Mouse (Mus musculus): ENCODE measurements around the gene Pltp. TPM values are rescaled to one million over a fixed set of nuclear protein-coding genes. Genes with fewer than 3 reads are reported as not detected.
A peak's percentile ranks its signal among the peaks of the same experiment; 100 is the strongest.
"Not testable (repeated sequence)": the region's sequence is repeated elsewhere in the genome, so short reads cannot be mapped to it uniquely, and the experiment has no call there.

The Pltp gene
- polyA plus RNA-seq, 1 experiment from 2014 or later: 8.4 TPM

- H3K27me3 ChIP-seq (replicated peaks); H3K9me3 ChIP-seq (replicated peaks); H3K27ac ChIP-seq; H3K9ac ChIP-seq; H3K4me2 ChIP-seq; ATAC-seq; H3K4me3 ChIP-seq: not testable (repeated sequence)
- peaks cover 14% of the 10 kb centered on the region for H3K4me1 ChIP-seq
- WGBS (ENCODE audit: insufficient replicate concordance): 73% methylated on average over 6 of the region's 6 CpGs
- peaks cover 88% of the 10 kb centered on the region for H3K36me3 ChIP-seq
These were observed 59.0 kb downstream of the Pltp start for GRCm38 (mm10) chr2:164798554-164798953.

- no peaks in the 10 kb centered on the region for H3K27me3 ChIP-seq (replicated peaks)
- H3K4me3 ChIP-seq: no peak overlapping the region
- H3K27ac ChIP-seq: no peak overlapping the region
- whole genome bisulfite sequencing (ENCODE audit: insufficient replicate concordance): 78% methylated on average over 4 of the region's 4 CpGs
- ATAC-seq: no peak
- no peaks in the 10 kb centered on the region for H3K9me3 ChIP-seq (replicated peaks)
- no peak overlapping the region for H3K4me2 ChIP-seq
- H3K36me3 ChIP-seq: peaks cover 93% of the 10 kb centered on the region
- no peak overlapping the region for H3K9ac ChIP-seq
- H3K4me1 ChIP-seq: peaks cover 10% of the 10 kb centered on the region; the same call in 1 of the 2 replicates
These were observed 61.6 kb downstream of the Pltp start for GRCm38 (mm10) chr2:164795868-164796267.

GRCm38 (mm10) chr2:164794293-164794692 lies 63.2 kb downstream of the Pltp start:
- H3K27ac ChIP-seq: no peak overlapping the region
- H3K4me2 ChIP-seq: no peak overlapping the region
- peaks cover 18% of the 10 kb centered on the region for H3K4me1 ChIP-seq
- H3K9ac ChIP-seq: no peak overlapping the region
- WGBS (ENCODE audit: insufficient replicate concordance): 31% methylated on average over 5 of the region's 5 CpGs
- no peak overlapping the region for H3K4me3 ChIP-seq
- H3K36me3 ChIP-seq: peaks cover 92% of the 10 kb centered on the region
- no peaks in the 10 kb centered on the region for H3K9me3 ChIP-seq (replicated peaks)
- no peaks in the 10 kb centered on the region for H3K27me3 ChIP-seq (replicated peaks)
- peak; percentile 70; the same call in 1 of the 2 replicates for ATAC-seq

GRCm38 (mm10) chr2:164793772-164794171 lies 63.7 kb downstream of the Pltp start:
- H3K9ac ChIP-seq: no peak overlapping the region
- H3K27ac ChIP-seq: peak overlapping the region; percentile 4; the same call in 1 of the 2 replicates
- no peaks in the 10 kb centered on the region for H3K27me3 ChIP-seq (replicated peaks)
- 80% methylated on average over 2 of the region's 2 CpGs for WGBS (ENCODE audit: insufficient replicate concordance)
- no peaks in the 10 kb centered on the region for H3K9me3 ChIP-seq (replicated peaks)
- ATAC-seq: no peak
- no peak overlapping the region for H3K4me2 ChIP-seq
- H3K4me3 ChIP-seq: no peak overlapping the region
- H3K36me3 ChIP-seq: peaks cover 90% of the 10 kb centered on the region
- H3K4me1 ChIP-seq: peaks cover 21% of the 10 kb centered on the region

GRCm38 (mm10) chr2:164793236-164793635 lies 64.3 kb downstream of the Pltp start:
- 89% methylated on average over 3 of the region's 3 CpGs for WGBS (ENCODE audit: insufficient replicate concordance)
- peaks cover 26% of the 10 kb centered on the region for H3K4me1 ChIP-seq
- no peak overlapping the region for H3K4me2 ChIP-seq
- peaks cover 90% of the 10 kb centered on the region for H3K36me3 ChIP-seq
- no peak overlapping the region for H3K4me3 ChIP-seq
- no peaks in the 10 kb centered on the region for H3K27me3 ChIP-seq (replicated peaks)
- H3K27ac ChIP-seq: 0 out of 2 replicates have a peak overlapping the region, but pooled peaks have one; percentile 4
- H3K9ac ChIP-seq: no peak overlapping the region
- peak; percentile 24; the same call in 1 of the 2 replicates for ATAC-seq
- H3K9me3 ChIP-seq (replicated peaks): no peaks in the 10 kb centered on the region

- Histone ChIP-seq H3K27ac (no peak overlapping the region), H3K27me3 (replicated peaks) (no peaks in the 10 kb centered on the region), H3K4me3 (no peak overlapping the region), H3K9me3 (replicated peaks) (no peaks in the 10 kb centered on the region), H3K9ac (no peak overlapping the region), H3K4me2 (no peak overlapping the region), H3K36me3 (peaks cover 85% of the 10 kb centered on the region), H3K4me1 (peaks cover 32% of the 10 kb centered on the region)
- WGBS (ENCODE audit: insufficient replicate concordance): 85% methylated on average over 12 of the region's 12 CpGs
- no peak for ATAC-seq
These were observed 64.9 kb downstream of the Pltp start for GRCm38 (mm10) chr2:164792400-164793190.

- Histone ChIP-seq H3K27ac (peak overlapping the region; percentile 9; the same call in 1 of the 2 replicates), H3K27me3 (replicated peaks) (peaks cover 4% of the 10 kb centered on the region), H3K9me3 (replicated peaks) (no peaks in the 10 kb centered on the region), H3K4me1 (peaks cover 39% of the 10 kb centered on the region), H3K4me2 (no peak overlapping the region), H3K9ac (no peak overlapping the region), H3K4me3 (no peak overlapping the region), H3K36me3 (peaks cover 79% of the 10 kb centered on the region)
- WGBS (ENCODE audit: insufficient replicate concordance): 90% methylated on average over 18 of the region's 18 CpGs
- no peak for ATAC-seq
These were observed 65.7 kb downstream of the Pltp start for GRCm38 (mm10) chr2:164791841-164792261.

- peaks cover 18% of the 10 kb centered on the region for H3K27me3 ChIP-seq (replicated peaks)
- H3K4me3 ChIP-seq: no peak overlapping the region
- H3K4me2 ChIP-seq: no peak overlapping the region
- no peaks in the 10 kb centered on the region for H3K9me3 ChIP-seq (replicated peaks)
- WGBS (ENCODE audit: insufficient replicate concordance): 78% methylated on average over 4 of the region's 4 CpGs
- H3K9ac ChIP-seq: no peak overlapping the region
- peaks cover 65% of the 10 kb centered on the region for H3K36me3 ChIP-seq
- peaks cover 53% of the 10 kb centered on the region for H3K4me1 ChIP-seq
- no peak for ATAC-seq
- no peak overlapping the region; the same call in 1 of the 2 replicates for H3K27ac ChIP-seq
These were observed 67.1 kb downstream of the Pltp start for GRCm38 (mm10) chr2:164790451-164790850.

Other genes with a start within 250 kb of the Pltp start
- not detected in 2 replicates for gene Wfdc6b, start 244.2 kb downstream of the Pltp start, polyA plus RNA-seq (2016; fragmentation: Nextera tagmentation; extraction: Ambion mirVana)
- not detected in 2 replicates for gene Wfdc8, start 244.1 kb downstream of the Pltp start, polyA plus RNA-seq (2016; fragmentation: Nextera tagmentation; extraction: Ambion mirVana)
- not detected in 2 replicates for gene Wfdc16, start 218.9 kb downstream of the Pltp start, polyA plus RNA-seq (2016; fragmentation: Nextera tagmentation; extraction: Ambion mirVana)
- gene Wfdc10, start 201.7 kb downstream of the Pltp start, polyA plus RNA-seq (2016; fragmentation: Nextera tagmentation; extraction: Ambion mirVana): not detected in 2 replicates
- gene Wfdc9, start 201.1 kb downstream of the Pltp start, polyA plus RNA-seq (2016; fragmentation: Nextera tagmentation; extraction: Ambion mirVana): not detected in 2 replicates
- not detected in 2 replicates for gene Wfdc11, start 183.6 kb downstream of the Pltp start, polyA plus RNA-seq (2016; fragmentation: Nextera tagmentation; extraction: Ambion mirVana)
- not detected in 2 replicates for gene Wfdc13, start 172.6 kb downstream of the Pltp start, polyA plus RNA-seq (2016; fragmentation: Nextera tagmentation; extraction: Ambion mirVana)
- not detected in 2 replicates for gene Spint4, start 159.2 kb downstream of the Pltp start, polyA plus RNA-seq (2016; fragmentation: Nextera tagmentation; extraction: Ambion mirVana)
- gene Spint5, start 142.4 kb downstream of the Pltp start, polyA plus RNA-seq (2016; fragmentation: Nextera tagmentation; extraction: Ambion mirVana): not detected in 2 replicates
- gene Wfdc3, start 111.8 kb downstream of the Pltp start, polyA plus RNA-seq (2016; fragmentation: Nextera tagmentation; extraction: Ambion mirVana): 0.48 and 0.93 TPM in 2 replicates
- 56.9 and 61.0 TPM in 2 replicates for gene Dnttip1, start 111.7 kb downstream of the Pltp start, polyA plus RNA-seq (2016; fragmentation: Nextera tagmentation; extraction: Ambion mirVana)
- 669 and 687 TPM in 2 replicates for gene Ube2c, start 87.8 kb downstream of the Pltp start, polyA plus RNA-seq (2016; fragmentation: Nextera tagmentation; extraction: Ambion mirVana)
- gene Tnnc2, start 77.7 kb downstream of the Pltp start, polyA plus RNA-seq (2016; fragmentation: Nextera tagmentation; extraction: Ambion mirVana): 0.66 and 1.8 TPM in 2 replicates
- 5.5 TPM in 2 replicates for gene Snx21, start 71.9 kb downstream of the Pltp start, polyA plus RNA-seq (2016; fragmentation: Nextera tagmentation; extraction: Ambion mirVana)
- 20.3 and 21.5 TPM in 2 replicates for gene Acot8, start 52.8 kb downstream of the Pltp start, polyA plus RNA-seq (2016; fragmentation: Nextera tagmentation; extraction: Ambion mirVana)
- 4.8 and 5.9 TPM in 2 replicates for gene Zswim3, start 52.6 kb downstream of the Pltp start, polyA plus RNA-seq (2016; fragmentation: Nextera tagmentation; extraction: Ambion mirVana)
- gene Zswim1, start 35.0 kb downstream of the Pltp start, polyA plus RNA-seq (2016; fragmentation: Nextera tagmentation; extraction: Ambion mirVana): 8.9 and 9.1 TPM in 2 replicates
- gene Spata25, start 29.2 kb downstream of the Pltp start, polyA plus RNA-seq (2016; fragmentation: Nextera tagmentation; extraction: Ambion mirVana): not detected in 2 replicates
- 66.7 and 69.3 TPM in 2 replicates for gene Ctsa, start 24.8 kb downstream of the Pltp start, polyA plus RNA-seq (2016; fragmentation: Nextera tagmentation; extraction: Ambion mirVana)
- 2.1 and 2.2 TPM in 2 replicates for gene Neurl2, start 24.3 kb downstream of the Pltp start, polyA plus RNA-seq (2016; fragmentation: Nextera tagmentation; extraction: Ambion mirVana)
- 48.6 and 51.5 TPM in 2 replicates for gene Pcif1, start 21.6 kb upstream of the Pltp start, polyA plus RNA-seq (2016; fragmentation: Nextera tagmentation; extraction: Ambion mirVana)
- gene Zfp335, start 54.0 kb upstream of the Pltp start, polyA plus RNA-seq (2016; fragmentation: Nextera tagmentation; extraction: Ambion mirVana): 10.5 and 11.2 TPM in 2 replicates
- 1.9 TPM in 2 replicates for gene Mmp9, start 83.1 kb upstream of the Pltp start, polyA plus RNA-seq (2016; fragmentation: Nextera tagmentation; extraction: Ambion mirVana)
- 0.50 and 0.63 TPM in 2 replicates for gene Slc12a5, start 103.1 kb upstream of the Pltp start, polyA plus RNA-seq (2016; fragmentation: Nextera tagmentation; extraction: Ambion mirVana)
- gene Ncoa5, start 177.2 kb upstream of the Pltp start, polyA plus RNA-seq (2016; fragmentation: Nextera tagmentation; extraction: Ambion mirVana): 33.2 and 34.4 TPM in 2 replicates
- gene Cd40, start 197.9 kb upstream of the Pltp start, polyA plus RNA-seq (2016; fragmentation: Nextera tagmentation; extraction: Ambion mirVana): 3.2 and 3.9 TPM in 2 replicates
- gene 1700025C18Rik, start 233.0 kb upstream of the Pltp start, polyA plus RNA-seq (2016; fragmentation: Nextera tagmentation; extraction: Ambion mirVana): not detected in 2 replicates

All from liver, embryonic 12.5 days (tissue).